Mouse (Mus musculus): Measurements from ENCODE around the gene Nkd1. TPM values are rescaled to one million over a fixed set of nuclear protein-coding genes. Genes with fewer than 3 reads are reported as not detected.

The Nkd1 gene
- total RNA-seq (2021) = 10 to 100 TPM; 16.7 to 17.9 TPM

- DNase-seq (ENCODE audit: low spot score in 2 of 2) = peak; percentile 76 to 77
- intact Hi-C loops (cut with DNase I) = loop anchor here (1.0 to 5.0 kb wide), 3 partner anchors 66 to 160 kb away; no protein-coding TSS in a partner anchor
Measured at GRCm38 (mm10) chr8:88520985-88521527, at the start of gene Nkd1. Gene Nkd1, plus strand, starts transcription at chr8:88521354.

- intact Hi-C loops (cut with DNase I) = no loop called here
- DNase-seq (ENCODE audit: low spot score in 2 of 2) = no peak
Measured at GRCm38 (mm10) chr8:88481290-88481689, 39.9 kb upstream of the Nkd1 start.

- intact Hi-C loops (cut with DNase I) = no loop called here
- no peak for DNase-seq (ENCODE audit: low spot score in 2 of 2)
Measured at GRCm38 (mm10) chr8:88488391-88488829, 32.7 kb upstream of the Nkd1 start.

- no peak for DNase-seq (ENCODE audit: low spot score in 2 of 2)
- intact Hi-C loops (cut with DNase I) = no loop called here
Measured at GRCm38 (mm10) chr8:88494076-88494475, 27.1 kb upstream of the Nkd1 start.

GRCm38 (mm10) chr8:88495071-88495805 lies 25.9 kb upstream of the Nkd1 start:
- intact Hi-C loops (cut with DNase I) = no loop called here
- peak; percentile 11 to 57 for DNase-seq (ENCODE audit: low spot score in 2 of 2)

- intact Hi-C loops (cut with DNase I) = no loop called here
Measured at GRCm38 (mm10) chr8:88502143-88502542, 19.0 kb upstream of the Nkd1 start.

GRCm38 (mm10) chr8:88506981-88507380 lies 14.2 kb upstream of the Nkd1 start:
- DNase-seq (ENCODE audit: low spot score in 2 of 2) = no peak
- intact Hi-C loops (cut with DNase I) = no loop called here

More at GRCm38 (mm10) chr8:88502143-88502542, 19.0 kb upstream of the Nkd1 start:
- DNase-seq (ENCODE audit: low spot score in 2 of 2) = peak in 1 of 2 experiments; percentile 11

GRCm38 (mm10) chr8:88511061-88511460 lies 10.1 kb upstream of the Nkd1 start:
- no peak for DNase-seq (ENCODE audit: low spot score in 2 of 2)
- intact Hi-C loops (cut with DNase I) = no loop called here

GRCm38 (mm10) chr8:88512094-88512794 lies 8.9 kb upstream of the Nkd1 start:
- DNase-seq (ENCODE audit: low spot score in 2 of 2) = peak in 1 of 2 experiments; percentile 35
- intact Hi-C loops (cut with DNase I) = no loop called here

- no peak for DNase-seq (ENCODE audit: low spot score in 2 of 2)
- intact Hi-C loops (cut with DNase I) = no loop called here
Measured at GRCm38 (mm10) chr8:88518047-88518446, 3.1 kb upstream of the Nkd1 start.

GRCm38 (mm10) chr8:88520381-88520780 lies 773 bp upstream of the Nkd1 start:
- intact Hi-C loops (cut with DNase I) = loop anchor here (2.0 to 5.0 kb wide), 2 partner anchors 66 to 102 kb away; no protein-coding TSS in a partner anchor
- DNase-seq (ENCODE audit: low spot score in 2 of 2) = no peak

GRCm38 (mm10) chr8:88521541-88522414 lies 624 bp downstream of the Nkd1 start:
- intact Hi-C loops (cut with DNase I) = loop anchor here (1.0 to 5.0 kb wide), 3 partner anchors 67 to 160 kb away; no protein-coding TSS in a partner anchor
- no peak for DNase-seq (ENCODE audit: low spot score in 2 of 2)

- no peak for DNase-seq (ENCODE audit: low spot score in 2 of 2)
- intact Hi-C loops (cut with DNase I) = loop anchor here (5.0 kb wide), 1 partner anchor 100 kb away; no protein-coding TSS in a partner anchor
Measured at GRCm38 (mm10) chr8:88522433-88523030, 1.4 kb downstream of the Nkd1 start.

- intact Hi-C loops (cut with DNase I) = loop anchor here (5.0 kb wide), 1 partner anchor 99 kb away; no protein-coding TSS in a partner anchor
Measured at GRCm38 (mm10) chr8:88523621-88524020, 2.5 kb downstream of the Nkd1 start.

GRCm38 (mm10) chr8:88524132-88524531 lies 3.0 kb downstream of the Nkd1 start:
- intact Hi-C loops (cut with DNase I) = loop anchor here (5.0 kb wide), 1 partner anchor 98 kb away; no protein-coding TSS in a partner anchor
- no peak for DNase-seq (ENCODE audit: low spot score in 2 of 2)

More at GRCm38 (mm10) chr8:88523621-88524020, 2.5 kb downstream of the Nkd1 start:
- no peak for DNase-seq (ENCODE audit: low spot score in 2 of 2)

- no peak for DNase-seq (ENCODE audit: low spot score in 2 of 2)
- intact Hi-C loops (cut with DNase I) = loop anchor here (5.0 kb wide), 1 partner anchor 97 kb away; no protein-coding TSS in a partner anchor
Measured at GRCm38 (mm10) chr8:88524851-88525250, 3.7 kb downstream of the Nkd1 start.

GRCm38 (mm10) chr8:88526296-88526695 lies 5.1 kb downstream of the Nkd1 start:
- no peak for DNase-seq (ENCODE audit: low spot score in 2 of 2)
- intact Hi-C loops (cut with DNase I) = no loop called here

- intact Hi-C loops (cut with DNase I) = no loop called here
- no peak for DNase-seq (ENCODE audit: low spot score in 2 of 2)
Measured at GRCm38 (mm10) chr8:88528186-88528585, 7.0 kb downstream of the Nkd1 start.

GRCm38 (mm10) chr8:88529798-88530197 lies 8.6 kb downstream of the Nkd1 start:
- no peak for DNase-seq (ENCODE audit: low spot score in 2 of 2)
- intact Hi-C loops (cut with DNase I) = no loop called here

All from left cerebral cortex, postnatal 25 days (tissue).